22 mouse cellular contexts compared by ENCODE assay signal in genomic region chr13:90739797-90740196, GRCm38 (mm10).
"Had no signal": no experiment of that assay in that cellular context is flagged by ENCODE, and none has a peak within 500 bp of the region (broad histone marks: within the 10 kb centered on the region; RNA-seq: fewer than 3 reads in every experiment).

No protein-coding gene starts in this region.

- H3K27me3 ChIP-seq: liver, embryonic 15.5 days; lung, embryonic 15.5 days; megakaryocyte, embryonic 14.5 days; midbrain, embryonic 13.5 days; neural tube, embryonic 13.5 days; neural tube, embryonic 15.5 days had no signal

- H3K4me3 ChIP-seq: liver, embryonic 15.5 days; lung, embryonic 15.5 days; megakaryocyte, embryonic 14.5 days; midbrain, embryonic 13.5 days; myocyte; neural tube, embryonic 13.5 days; neural tube, embryonic 15.5 days had no signal

- H3K9ac ChIP-seq: liver, embryonic 15.5 days; liver, postnatal 0 days; lung, embryonic 15.5 days; midbrain, embryonic 13.5 days; neural tube, embryonic 13.5 days; neural tube, embryonic 15.5 days had no signal

- H3K4me1 ChIP-seq: liver, embryonic 15.5 days; lung, embryonic 15.5 days; megakaryocyte, embryonic 14.5 days; midbrain, embryonic 13.5 days; neural tube, embryonic 13.5 days; neural tube, embryonic 15.5 days had no signal

- H3K36me3 ChIP-seq: liver, embryonic 15.5 days; lung, embryonic 15.5 days; midbrain, embryonic 13.5 days; neural tube, embryonic 13.5 days; neural tube, embryonic 15.5 days had no signal

- H3K4me2 ChIP-seq: liver, embryonic 15.5 days; lung, embryonic 15.5 days; midbrain, embryonic 11.5 days; midbrain, embryonic 13.5 days; neural tube, embryonic 13.5 days; neural tube, embryonic 15.5 days had no signal

- DNase-seq: liver, postnatal 0 days; lung, adult 2 months; lung, postnatal 14 days; lung, postnatal 36 days; retina, postnatal 1 day; right cerebral cortex, adult 18-20 months; right cerebral cortex, postnatal 14 days; spleen, adult 18-20 months; thymus, adult 18-20 months; thymus, postnatal 25 days; thymus, postnatal 4 days had no signal

- ATAC-seq: liver, postnatal 0 days; lung, postnatal 0 days; midbrain, embryonic 13.5 days; midbrain, embryonic 16.5 days had no signal

- H3K27ac ChIP-seq: liver, embryonic 15.5 days; lung, embryonic 15.5 days; macrophage; midbrain, embryonic 13.5 days; neural tube, embryonic 13.5 days; neural tube, embryonic 15.5 days had no signal

- H3K9me3 ChIP-seq: liver, embryonic 15.5 days; lung, embryonic 15.5 days; midbrain, embryonic 13.5 days; neural tube, embryonic 13.5 days; neural tube, embryonic 15.5 days had no signal
